Mouse (Mus musculus) megakaryocyte-erythroid progenitor cell, adult 5 weeks (primary cell): Measurements from ENCODE around the gene Mgat4e. TPM values are rescaled to one million over a fixed set of nuclear protein-coding genes. Genes with fewer than 3 reads are reported as not detected.

Source experiments
- polyA plus RNA-seq: library from polyadenylated mRNA; stranded (reverse); fragments of >175 nt; gene quantifications from 2 replicates; pipeline ENCODE4 v1.2.3, GENCODE M21; 2012

Mgat4e gene
- not detected in 2 replicates for polyA plus RNA-seq

GRCm38 (mm10) chr1:134549632-134550132, at the start of gene Mgat4e:
Gene Mgat4e, minus strand, starts transcription at chr1:134549682.

GRCm38 (mm10) chr1:134559976-134560375, 10.5 kb upstream of the Mgat4e start, which contains the start of gene Kdm5b:
Gene Kdm5b, plus strand, starts transcription at chr1:134560171.

GRCm38 (mm10) chr1:134494428-134495215, 54.9 kb downstream of the Mgat4e start, which contains the start of gene Rabif:
Gene Rabif, plus strand, starts transcription at chr1:134494648.

Other genes starting within 250 kb of the Mgat4e start
- 18.2 and 21.7 TPM in 2 replicates for gene Ppfia4, start 216.8 kb downstream of the Mgat4e start, polyA plus RNA-seq
- 32.0 and 33.3 TPM in 2 replicates for gene Tmem183a, start 187.7 kb downstream of the Mgat4e start, polyA plus RNA-seq
- not detected in 2 replicates for gene 4933406M09Rik, start 163.7 kb downstream of the Mgat4e start, polyA plus RNA-seq
- gene Cyb5r1, start 144.1 kb downstream of the Mgat4e start, polyA plus RNA-seq, result 31.6 and 34.3 TPM in 2 replicates
- 80.7 and 85.5 TPM in 2 replicates for gene Adipor1, start 134.3 kb downstream of the Mgat4e start, polyA plus RNA-seq
- 2.2 and 2.7 TPM in 2 replicates for gene Klhl12, start 94.2 kb downstream of the Mgat4e start, polyA plus RNA-seq
- gene Rabif, start 55.0 kb downstream of the Mgat4e start, polyA plus RNA-seq, result 6.2 and 7.7 TPM in 2 replicates
- gene Kdm5b, start 10.5 kb upstream of the Mgat4e start, polyA plus RNA-seq, result 11.6 and 12.5 TPM in 2 replicates
- gene Syt2, start 97.0 kb upstream of the Mgat4e start, polyA plus RNA-seq, result 0.03 TPM in 1 of 2 replicates, not detected in the other